Mouse (Mus musculus) left cerebral cortex, adult 8-10 months (tissue): ENCODE results near the gene Cd34. TPM values are rescaled to one million over a fixed set of nuclear protein-coding genes. Genes with fewer than 3 reads are reported as not detected.
A peak's percentile ranks its signal among the peaks of the same experiment; 100 is the strongest.

Experiments used
- DNase-seq, 2 experiments: peaks; one replicate each; pipeline ENCODE4 v3.0.0; 2022; ENCODE audit warnings: low spot score in 2 of 2
- total RNA-seq, 4 experiments: library from RNA; stranded (reverse); gene quantifications; 2 replicates each; pipeline ENCODE4 v1.2.4; 2022

Cd34 gene
- total RNA-seq, 4 experiments from 2014 or later = 58.3 to 75.9 (median 69.7) TPM

GRCm38 (mm10) chr1:194962712-194963111 lies 24.1 kb downstream of the Cd34 start:
- no peak for DNase-seq

DNA sequence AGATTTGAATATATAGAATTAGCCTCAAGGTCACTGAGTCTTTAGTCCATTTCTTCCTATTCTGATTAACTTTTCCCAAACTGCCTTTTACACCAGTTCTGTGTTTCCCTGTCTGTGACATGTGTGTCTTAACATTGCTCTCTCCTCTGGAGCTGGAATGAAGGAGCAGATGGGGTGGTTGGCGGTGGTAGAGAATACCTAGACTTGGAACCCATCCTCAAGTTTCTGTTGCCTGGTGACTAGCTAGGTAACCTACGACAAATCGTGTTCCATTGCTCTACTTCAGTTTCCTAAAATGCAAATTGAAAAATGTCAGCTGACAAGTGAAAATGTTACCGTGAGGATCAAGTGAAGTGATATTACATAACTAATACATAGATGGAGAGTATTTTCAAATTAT lies 33.4 kb downstream of the Cd34 start:
- DNase-seq = peak in 1 of 2 experiments; percentile 50

GRCm38 (mm10) chr1:194976164-194976516 lies 37.5 kb downstream of the Cd34 start:
- DNase-seq = peak; percentile 81 to 94

GRCm38 (mm10) chr1:194976517-194977370 lies 38.1 kb downstream of the Cd34 start:
- peak; percentile 61 to 67 for DNase-seq

- peak; percentile 33 to 37 for DNase-seq
These were observed 38.7 kb downstream of the Cd34 start for GRCm38 (mm10) chr1:194977371-194977761.

GRCm38 (mm10) chr1:194977946-194978720 lies 39.5 kb downstream of the Cd34 start:
- DNase-seq = peak; percentile 37 to 65

DNA sequence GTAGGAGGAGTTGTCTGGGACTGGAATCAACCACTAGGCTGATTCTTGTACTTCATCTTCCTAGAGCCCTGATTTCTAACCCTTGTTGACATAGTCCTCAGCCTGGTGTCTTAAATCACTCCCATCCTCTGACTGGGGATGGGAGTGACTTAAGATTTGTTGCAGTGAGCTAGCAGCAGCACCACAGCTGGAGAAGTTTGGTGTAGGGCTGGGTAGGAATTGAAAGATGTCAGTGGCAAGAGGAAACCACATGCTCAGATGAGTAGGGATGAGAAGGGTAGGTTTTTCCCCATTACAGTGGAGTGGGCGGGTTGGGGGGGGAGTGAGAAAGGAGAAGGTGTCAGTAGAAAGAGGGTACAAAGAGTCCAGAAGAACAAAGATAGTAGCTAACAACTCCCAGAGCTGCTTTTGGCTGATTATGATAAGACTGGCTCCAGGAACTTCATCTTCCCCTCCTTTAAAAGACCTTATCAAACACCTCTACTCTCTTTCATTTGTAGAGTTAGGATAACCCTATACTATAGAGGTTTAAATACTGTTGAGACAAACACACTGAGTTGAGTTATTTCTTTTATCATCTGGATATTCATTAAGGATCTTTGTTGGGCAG lies 42.3 kb downstream of the Cd34 start:
- DNase-seq = no peak

- DNase-seq = no peak
These were observed 44.5 kb downstream of the Cd34 start for GRCm38 (mm10) chr1:194982931-194983690.

DNA sequence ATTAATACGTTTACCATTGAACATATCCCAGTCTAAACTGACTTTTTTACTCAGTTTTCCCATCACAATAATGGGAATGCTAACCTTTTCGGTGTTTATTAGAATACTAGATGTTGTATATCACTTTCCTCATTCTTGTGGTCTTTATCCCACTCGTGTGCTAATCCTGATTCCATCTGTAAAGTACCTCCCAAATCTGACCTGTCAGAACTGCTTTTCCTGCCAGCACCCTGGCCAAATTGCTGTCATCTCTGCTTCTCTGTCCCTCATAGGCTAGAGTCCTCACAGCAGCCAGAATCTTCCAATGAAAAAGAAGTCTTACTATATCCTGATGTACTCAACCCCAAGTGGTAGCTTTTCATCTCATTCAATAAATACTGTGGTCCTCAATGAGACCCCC lies 46.3 kb downstream of the Cd34 start:
- no peak for DNase-seq

- DNase-seq = no peak
These were observed 47.0 kb downstream of the Cd34 start for GRCm38 (mm10) chr1:194985442-194986210.

GRCm38 (mm10) chr1:194989024-194989423 lies 50.4 kb downstream of the Cd34 start:
- DNase-seq = no peak

DNA sequence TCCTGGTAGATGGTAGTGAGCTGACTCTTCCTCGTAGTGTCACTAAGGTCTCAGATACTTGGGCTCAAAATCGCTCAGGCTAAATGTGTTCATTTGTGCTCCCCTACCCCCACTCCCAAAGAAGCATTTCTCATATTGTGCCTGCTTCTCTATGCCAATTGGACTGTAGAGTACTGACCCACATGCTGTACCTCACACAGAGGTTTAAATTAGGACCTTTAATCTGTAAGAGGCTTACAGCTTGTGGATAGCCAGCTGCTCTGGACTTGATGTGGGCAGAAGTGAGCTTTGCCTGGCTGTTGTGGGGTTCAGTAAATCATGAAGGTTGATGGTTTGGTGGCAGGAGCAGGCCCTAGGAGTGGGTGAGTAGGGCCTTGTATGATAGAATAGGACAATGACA lies 52.4 kb downstream of the Cd34 start:
- DNase-seq = no peak

- no peak for DNase-seq
These were observed 53.0 kb downstream of the Cd34 start for GRCm38 (mm10) chr1:194991654-194992053.

- DNase-seq = no peak
These were observed 54.1 kb downstream of the Cd34 start for GRCm38 (mm10) chr1:194992589-194993317.

DNA sequence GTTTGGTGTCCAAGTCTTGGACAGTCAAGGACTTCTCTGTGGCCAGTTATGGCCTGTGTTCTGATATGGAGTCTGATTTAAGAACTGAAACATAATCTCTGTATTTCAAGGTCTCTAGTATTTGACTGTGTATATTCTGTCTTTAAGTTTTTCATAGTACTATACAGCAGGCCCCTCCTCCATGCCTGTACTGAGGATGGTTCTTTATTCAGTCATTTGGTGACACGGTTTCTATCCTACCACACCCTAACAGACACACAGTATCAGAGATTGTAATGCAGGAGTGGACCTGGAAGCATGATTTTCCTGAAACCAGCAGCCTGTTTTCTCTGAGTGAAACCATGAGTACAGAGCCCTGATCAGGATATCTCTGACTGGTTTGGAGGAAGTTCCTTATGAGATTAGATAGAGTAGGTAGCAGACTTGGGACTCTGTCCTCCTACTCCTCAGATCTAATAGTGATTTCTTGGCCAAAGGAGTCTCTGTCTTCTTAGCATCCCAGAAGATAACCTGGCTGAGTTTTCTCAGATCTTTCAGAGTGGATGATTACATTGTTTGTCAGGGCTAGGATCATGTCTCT lies 54.9 kb downstream of the Cd34 start:
- DNase-seq = no peak

GRCm38 (mm10) chr1:194994262-194994661 lies 55.6 kb downstream of the Cd34 start:
- DNase-seq = no peak

- no peak for DNase-seq
These were observed 56.6 kb downstream of the Cd34 start for GRCm38 (mm10) chr1:194995196-194995595.

GRCm38 (mm10) chr1:194998396-194998795 lies 59.8 kb downstream of the Cd34 start:
- DNase-seq = no peak

DNA sequence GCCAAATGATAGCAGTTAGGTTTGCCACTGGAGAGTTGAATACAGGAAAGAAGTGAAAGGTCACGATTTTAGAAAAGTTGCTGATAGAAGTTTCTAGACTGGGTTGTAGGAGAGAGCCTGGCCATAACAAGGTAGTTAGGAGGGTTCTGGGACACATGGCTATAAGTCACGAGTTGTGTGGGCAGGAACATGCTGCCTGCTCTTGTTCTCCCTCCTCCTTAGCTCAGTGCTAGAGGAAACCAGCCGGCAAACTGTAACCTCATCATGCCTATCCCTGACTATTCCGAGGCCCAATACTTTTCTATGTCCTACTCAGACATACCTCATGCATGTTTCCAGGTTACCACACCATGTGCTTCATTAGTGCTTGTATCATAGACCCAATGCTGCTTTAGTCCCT lies 64.7 kb downstream of the Cd34 start:
- no peak for DNase-seq

- no peak for DNase-seq
These were observed 65.6 kb downstream of the Cd34 start for GRCm38 (mm10) chr1:195004194-195004593.
